Mouse (Mus musculus) kidney, postnatal 0 days (tissue): ENCODE data around the gene Cpa3. TPM values are rescaled to one million over a fixed set of nuclear protein-coding genes. Genes with fewer than 3 reads are reported as not detected.

Experiments
- ATAC-seq: fragments of 200-750 bp; cut with Nextera tagmentation; replicated peaks from 2 replicates; pipeline ENCODE4 v1.8.0; 2017; ENCODE audit warnings: low read depth, moderate number of reproducible peaks, moderate TSS enrichment, moderate library complexity; ENCODE audit not compliant: low FRiP score
- DNase-seq: peaks from one replicate; pipeline ENCODE4 v3.0.0-alpha.2; 2016; ENCODE audit warnings: low spot score
- H3K27ac ChIP-seq: fragments of 300-500 bp; sonication (generic); 2 replicates; pipeline ENCODE4 v1.5.1; 2014; ENCODE audit warnings: mild to moderate bottlenecking
- H3K27me3 ChIP-seq: fragments of 300-500 bp; sonication (generic); 2 replicates; pipeline ENCODE4 v1.6.1; 2014; ENCODE audit warnings: low read length, mixed read lengths; ENCODE audit not compliant: insufficient read depth
- H3K36me3 ChIP-seq: fragments of 300-500 bp; sonication (generic); 2 replicates; pipeline ENCODE4 v1.6.1; 2014; ENCODE audit warnings: low read length, mixed read lengths; ENCODE audit not compliant: insufficient read depth
- H3K4me1 ChIP-seq: fragments of 300-500 bp; sonication (generic); replicated peaks from 2 replicates; pipeline ENCODE4 v1.6.1; 2014; ENCODE audit warnings: antibody characterized with exemption, low read length, mixed read lengths; ENCODE audit not compliant: insufficient read depth
- H3K4me2 ChIP-seq: fragments of 300-500 bp; sonication (generic); 2 replicates; pipeline ENCODE4 v1.6.1; 2014; ENCODE audit warnings: mild to moderate bottlenecking, low read length, moderate library complexity, mixed read lengths
- H3K4me3 ChIP-seq: fragments of 300-500 bp; sonication (generic); replicated peaks from 2 replicates; pipeline ENCODE4 v1.5.1; 2014; ENCODE audit warnings: low read depth, low read length
- H3K9ac ChIP-seq: fragments of 300-500 bp; sonication (generic); 2 replicates; pipeline ENCODE4 v1.6.1; 2014; ENCODE audit warnings: low read depth, low read length
- H3K9me3 ChIP-seq: fragments of 300-500 bp; sonication (generic); replicated peaks from 2 replicates; pipeline ENCODE4 v1.6.1; 2016; ENCODE audit warnings: low read length, inconsistent platforms, mixed read lengths
- CTCF ChIP-seq: IDR thresholded peaks from 2 replicates; pipeline ENCODE4 v1.5.1; 2016; ENCODE audit warnings: antibody characterized with exemption, low read depth, mild to moderate bottlenecking, moderate library complexity
- WGBS: fragments of 180-500 bp; shearing (Covaris S2); extraction: QIAGEN DNeasy Blood & Tissue Kit; methylation state at CpG from one replicate; pipeline ENCODE4 v1.1.7; 2014; 5-methylcytosine and 5-hydroxymethylcytosine counted together
- microRNA-seq: library from miRNA; unstranded; fragments of <30 nt; microRNA quantifications from one replicate; pipeline ENCODE4, GENCODE M21; 2016
- polyA plus RNA-seq: library from polyadenylated mRNA; unstranded; fragments of >200 nt; fragmentation: Nextera tagmentation; extraction: Ambion mirVana; gene quantifications from 2 replicates; pipeline ENCODE4 v1.2.1, GENCODE M21; 2015

Cpa3 gene
- polyA plus RNA-seq, 1 experiment from 2014 or later, result 4.6 TPM

DNA sequence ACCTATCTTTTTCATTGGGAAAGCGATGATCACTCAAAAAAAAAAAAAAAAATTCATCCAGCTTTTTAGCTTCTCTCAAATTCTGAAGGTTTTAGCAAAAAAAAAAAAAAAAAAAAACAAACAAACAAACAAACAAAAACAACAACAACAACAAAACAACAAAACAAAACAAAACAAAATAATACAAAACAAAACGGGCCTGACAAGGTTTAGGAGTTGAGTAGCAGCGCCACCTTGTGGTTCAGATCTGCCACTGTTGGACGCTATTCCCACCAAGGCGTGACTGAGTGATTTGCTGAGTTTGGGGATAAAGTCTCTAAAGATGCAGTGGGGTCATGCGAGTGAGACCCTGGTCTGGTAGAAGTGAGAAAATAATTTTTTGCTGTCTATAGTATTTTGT, 43.1 kb downstream of the Cpa3 start:
- DNase-seq (peak; percentile 56), ATAC-seq (0 out of 2 replicates have a peak, but pooled peaks have one; percentile 61)
- Histone ChIP-seq H3K4me2 (no peak overlapping the region), H3K27me3 (no peaks in the 10 kb centered on the region), H3K4me1 (no peaks in the 10 kb centered on the region), H3K9ac (no peak overlapping the region), H3K9me3 (no peaks in the 10 kb centered on the region), H3K27ac (no peak overlapping the region), H3K36me3 (no peaks in the 10 kb centered on the region), H3K4me3 (no peak overlapping the region)
- TF ChIP-seq CTCF, result peak; percentile 96
- 28% methylated on average over 6 of the region's 6 CpGs for WGBS

DNA sequence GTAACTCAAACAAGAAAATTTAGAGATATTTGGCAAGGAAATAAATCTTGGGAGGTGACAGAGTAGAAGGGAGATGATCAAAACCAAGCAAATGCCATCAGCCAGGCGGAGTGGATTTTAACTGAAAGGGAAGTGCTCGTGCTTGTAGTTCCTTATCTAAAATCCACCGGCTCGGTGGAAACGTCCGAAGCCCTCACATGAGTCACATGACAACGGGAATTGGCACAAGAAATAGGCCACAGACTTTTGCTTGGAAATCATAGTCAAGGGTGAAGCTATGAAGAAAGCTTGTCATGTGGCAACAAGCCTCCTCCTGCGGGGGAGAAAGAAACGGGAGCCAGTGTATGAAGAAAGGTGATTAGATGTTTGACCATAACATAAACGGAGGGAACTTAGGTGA, 44.1 kb downstream of the Cpa3 start:
- Histone ChIP-seq H3K9ac (no peak overlapping the region), H3K27ac (no peak overlapping the region), H3K27me3 (no peaks in the 10 kb centered on the region), H3K4me2 (no peak overlapping the region), H3K4me3 (no peak overlapping the region), H3K9me3 (no peaks in the 10 kb centered on the region), H3K4me1 (no peaks in the 10 kb centered on the region), H3K36me3 (no peaks in the 10 kb centered on the region)
- WGBS, result 74% methylated on average over 10 of the region's 10 CpGs
- ATAC-seq, result no peak
- DNase-seq, result no peak
- no peak for TF ChIP-seq CTCF

DNA sequence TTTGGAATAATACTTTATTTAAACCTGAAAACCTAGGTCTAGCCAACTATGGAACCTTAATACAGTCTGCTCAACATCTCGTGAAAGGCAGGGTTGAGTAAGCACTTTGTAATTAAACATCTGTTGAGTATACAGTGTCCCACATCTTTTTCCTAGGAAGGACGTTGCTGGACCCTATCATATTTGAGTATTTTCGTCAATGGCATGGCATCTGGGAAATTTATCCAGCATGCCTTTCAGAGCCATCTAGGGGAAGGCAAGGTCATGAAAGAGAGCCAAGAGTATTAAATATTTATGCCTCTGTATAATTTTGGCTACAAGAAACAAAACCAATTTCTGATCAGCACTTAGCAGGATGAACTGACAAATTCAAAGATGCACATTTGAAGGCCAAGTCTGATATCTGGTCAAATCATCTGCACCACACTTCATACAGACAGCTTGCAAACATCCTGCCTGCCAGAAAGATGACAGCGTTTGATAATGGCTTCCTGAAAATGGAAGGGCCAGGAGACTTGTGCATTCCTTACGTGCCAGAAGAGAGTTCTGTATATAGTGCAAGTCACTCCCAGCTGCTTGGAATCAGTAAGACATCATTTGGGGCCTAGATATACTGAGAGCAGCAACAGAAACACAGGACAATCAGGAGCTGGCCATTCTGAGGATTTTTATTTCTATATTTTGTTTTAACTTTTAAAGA, 52.9 kb downstream of the Cpa3 start:
- WGBS, result 50% methylated on average over 5 of the region's 5 CpGs
- H3K4me3 ChIP-seq, result no peak overlapping the region
- H3K27ac ChIP-seq, result no peak overlapping the region
- H3K4me2 ChIP-seq, result no peak overlapping the region
- H3K9me3 ChIP-seq, result no peaks in the 10 kb centered on the region
- DNase-seq, result peak; percentile 53
- no peak for TF ChIP-seq CTCF
- H3K4me1 ChIP-seq, result no peaks in the 10 kb centered on the region
- ATAC-seq, result no peak
- no peak overlapping the region for H3K9ac ChIP-seq
- H3K27me3 ChIP-seq, result no peaks in the 10 kb centered on the region
- no peaks in the 10 kb centered on the region for H3K36me3 ChIP-seq

DNA sequence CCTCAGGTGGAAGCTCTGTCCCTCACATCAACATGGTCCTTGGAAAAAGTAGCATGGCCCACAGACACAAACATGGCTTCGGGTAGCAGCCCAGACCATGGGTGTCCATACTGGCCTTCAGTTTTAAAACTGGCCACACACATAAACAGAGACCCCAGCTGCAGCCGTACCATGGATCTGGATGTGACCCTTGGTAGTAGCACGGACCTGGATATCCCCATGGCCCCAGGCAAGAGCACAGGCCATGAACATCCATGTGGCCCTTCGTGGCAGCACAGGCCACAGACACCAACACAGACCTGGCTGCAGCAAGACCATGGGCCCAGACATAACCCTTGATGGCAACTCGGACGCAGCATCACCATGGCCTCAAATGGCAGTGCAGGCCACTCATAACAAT, 69.6 kb downstream of the Cpa3 start:
- Histone ChIP-seq H3K36me3 (no peaks in the 10 kb centered on the region), H3K4me1 (no peaks in the 10 kb centered on the region), H3K9ac (no peak overlapping the region), H3K27ac (no peak overlapping the region), H3K4me3 (no peak overlapping the region), H3K9me3 (no peaks in the 10 kb centered on the region), H3K27me3 (no peaks in the 10 kb centered on the region), H3K4me2 (no peak overlapping the region)
- TF ChIP-seq CTCF, result no peak
- no peak for DNase-seq
- no peak for ATAC-seq
- WGBS, result 90% methylated on average over 6 of the region's 6 CpGs

DNA sequence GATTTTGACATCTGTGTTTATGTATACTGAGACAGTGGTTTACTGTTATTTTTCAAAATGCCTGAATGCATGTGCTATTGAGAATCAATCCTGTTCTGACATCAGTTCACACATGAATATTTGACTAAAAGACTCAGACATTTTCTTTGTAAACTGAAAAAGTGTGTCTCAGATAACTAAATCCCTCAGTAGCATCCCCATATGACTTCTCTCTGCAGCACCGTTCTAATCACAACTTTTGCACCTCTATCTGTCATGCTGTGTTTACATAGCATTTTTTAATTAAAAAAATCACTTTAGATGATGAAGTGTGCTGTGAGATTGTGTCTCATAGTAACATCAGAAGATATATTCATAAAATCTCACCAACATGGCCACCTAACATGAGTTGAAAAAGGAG, 74.5 kb downstream of the Cpa3 start:
- ATAC-seq (no peak), DNase-seq (no peak)
- no peaks in the 10 kb centered on the region for H3K4me1 ChIP-seq
- H3K36me3 ChIP-seq, result no peaks in the 10 kb centered on the region
- no peak overlapping the region for H3K9ac ChIP-seq
- H3K27ac ChIP-seq, result no peak overlapping the region
- no peaks in the 10 kb centered on the region for H3K27me3 ChIP-seq
- no peak overlapping the region for H3K4me2 ChIP-seq
- H3K9me3 ChIP-seq, result no peaks in the 10 kb centered on the region
- WGBS, result 70% methylated on average over 1 of the region's 1 CpGs
- no peak for TF ChIP-seq CTCF
- H3K4me3 ChIP-seq, result no peak overlapping the region

Small RNA genes within 50 kb of the gene (microRNA-seq; reads per million reads assigned to microRNA genes)
- not detected for gene Mir7007

Other genes starting within 250 kb of the Cpa3 start
- gene Hps3, start 206.9 kb downstream of the Cpa3 start, polyA plus RNA-seq, result 10.8 and 11.6 TPM in 2 replicates
- 14.3 and 15.4 TPM in 2 replicates for gene Hltf, start 184.4 kb downstream of the Cpa3 start, polyA plus RNA-seq
- gene Gyg, start 86.9 kb downstream of the Cpa3 start, polyA plus RNA-seq, result 48.3 and 50.0 TPM in 2 replicates
- gene Cpb1, start 33.6 kb upstream of the Cpa3 start, polyA plus RNA-seq, result 1.1 and 1.2 TPM in 2 replicates
- 1.3 and 1.6 TPM in 2 replicates for gene Agtr1b, start 125.0 kb upstream of the Cpa3 start, polyA plus RNA-seq